Mouse (Mus musculus): ENCODE results near the gene C1qtnf5. TPM values are rescaled to one million over a fixed set of nuclear protein-coding genes. Genes with fewer than 3 reads are reported as not detected.

C1qtnf5 gene
- 3.1 and 4.4 TPM in 2 replicates for polyA plus RNA-seq (2015; fragmentation: Nextera tagmentation; extraction: Ambion mirVana)

GRCm38 (mm10) chr9:44107110-44107509, at the start of gene C1qtnf5:
Gene C1qtnf5, plus strand, starts transcription at chr9:44107245.

GRCm38 (mm10) chr9:44066785-44067225, 40.2 kb upstream of the C1qtnf5 start, which contains the start of gene Usp2:
Gene Usp2, plus strand, starts transcription at chr9:44067021.

GRCm38 (mm10) chr9:44101490-44101889, 5.6 kb upstream of the C1qtnf5 start, which contains the start of gene Mfrp:
Gene Mfrp, plus strand, starts transcription at chr9:44101729.

GRCm38 (mm10) chr9:44113105-44113789, 6.2 kb downstream of the C1qtnf5 start, which contains the start of the genes Gm49380 and Rnf26:
Gene Gm49380, minus strand, starts transcription at chr9:44113500.
Gene Rnf26, minus strand, starts transcription at chr9:44113517.

GRCm38 (mm10) chr9:44134101-44134850, 27.2 kb downstream of the C1qtnf5 start, which contains the start of gene Mcam:
Gene Mcam, plus strand, starts transcription at chr9:44134469.

Other genes starting within 250 kb of the C1qtnf5 start
- 4.5 and 5.8 TPM in 2 replicates for gene Thy1, start 63.9 kb upstream of the C1qtnf5 start, polyA plus RNA-seq (2015; fragmentation: Nextera tagmentation; extraction: Ambion mirVana)
- gene Usp2, start 40.2 kb upstream of the C1qtnf5 start, polyA plus RNA-seq (2015; fragmentation: Nextera tagmentation; extraction: Ambion mirVana), result 134 and 136 TPM in 2 replicates
- not detected in 2 replicates for gene Mfrp, start 5.5 kb upstream of the C1qtnf5 start, polyA plus RNA-seq (2015; fragmentation: Nextera tagmentation; extraction: Ambion mirVana)
- 0.21 TPM in 1 of 2 replicates, not detected in the other for gene Gm49380, start 6.3 kb downstream of the C1qtnf5 start, polyA plus RNA-seq (2015; fragmentation: Nextera tagmentation; extraction: Ambion mirVana)
- 15.9 and 18.6 TPM in 2 replicates for gene Rnf26, start 6.3 kb downstream of the C1qtnf5 start, polyA plus RNA-seq (2015; fragmentation: Nextera tagmentation; extraction: Ambion mirVana)
- 42.7 and 51.8 TPM in 2 replicates for gene Mcam, start 27.2 kb downstream of the C1qtnf5 start, polyA plus RNA-seq (2015; fragmentation: Nextera tagmentation; extraction: Ambion mirVana)
- 4.2 and 5.2 TPM in 2 replicates for gene Cbl, start 126.8 kb downstream of the C1qtnf5 start, polyA plus RNA-seq (2015; fragmentation: Nextera tagmentation; extraction: Ambion mirVana)
- not detected in 2 replicates for gene Ccdc153, start 133.4 kb downstream of the C1qtnf5 start, polyA plus RNA-seq (2015; fragmentation: Nextera tagmentation; extraction: Ambion mirVana)
- gene Pdzd3, start 144.2 kb downstream of the C1qtnf5 start, polyA plus RNA-seq (2015; fragmentation: Nextera tagmentation; extraction: Ambion mirVana), result not detected in 2 replicates
- gene Nlrx1, start 161.4 kb downstream of the C1qtnf5 start, polyA plus RNA-seq (2015; fragmentation: Nextera tagmentation; extraction: Ambion mirVana), result 10.4 and 10.9 TPM in 2 replicates
- 0.38 and 0.58 TPM in 2 replicates for gene Abcg4, start 181.4 kb downstream of the C1qtnf5 start, polyA plus RNA-seq (2015; fragmentation: Nextera tagmentation; extraction: Ambion mirVana)
- 7.5 and 7.7 TPM in 2 replicates for gene Hinfp, start 198.4 kb downstream of the C1qtnf5 start, polyA plus RNA-seq (2015; fragmentation: Nextera tagmentation; extraction: Ambion mirVana)
- 3.5 and 6.5 TPM in 2 replicates for gene C2cd2l, start 213.0 kb downstream of the C1qtnf5 start, polyA plus RNA-seq (2015; fragmentation: Nextera tagmentation; extraction: Ambion mirVana)
- 19.2 and 20.1 TPM in 2 replicates for gene Dpagt1, start 218.8 kb downstream of the C1qtnf5 start, polyA plus RNA-seq (2015; fragmentation: Nextera tagmentation; extraction: Ambion mirVana)
- gene H2afx, start 227.4 kb downstream of the C1qtnf5 start, polyA plus RNA-seq (2015; fragmentation: Nextera tagmentation; extraction: Ambion mirVana), result 55.3 and 61.5 TPM in 2 replicates
- gene Hmbs, start 237.0 kb downstream of the C1qtnf5 start, polyA plus RNA-seq (2015; fragmentation: Nextera tagmentation; extraction: Ambion mirVana), result 44.7 and 48.8 TPM in 2 replicates